1 mouse cellular context compared by ENCODE assay signal in genomic region chr5:130023767-130024539, GRCm38 (mm10).
TF ChIP-seq lines count a peak whose summit lies in the region.

No protein-coding gene starts in this region.

TF ChIP-seq in C2C12, 6 proteins besides CTCF, POLR2A, EP300 and RAD21 (continued from another document):
- TF ChIP-seq FOSL1 (IDR thresholded peaks at IDR 0.05; ENCODE audit: insufficient read depth, low read length, poor library complexity, severe bottlenecking) (no peak), MYOD1 (IDR thresholded peaks at IDR 0.05; ENCODE audit: control insufficient read depth, insufficient read length, low read depth) (no peak), MAX (IDR thresholded peaks at IDR 0.05) (no peak)
